Mouse (Mus musculus): ENCODE data around the gene Gucy2g.

DNA sequence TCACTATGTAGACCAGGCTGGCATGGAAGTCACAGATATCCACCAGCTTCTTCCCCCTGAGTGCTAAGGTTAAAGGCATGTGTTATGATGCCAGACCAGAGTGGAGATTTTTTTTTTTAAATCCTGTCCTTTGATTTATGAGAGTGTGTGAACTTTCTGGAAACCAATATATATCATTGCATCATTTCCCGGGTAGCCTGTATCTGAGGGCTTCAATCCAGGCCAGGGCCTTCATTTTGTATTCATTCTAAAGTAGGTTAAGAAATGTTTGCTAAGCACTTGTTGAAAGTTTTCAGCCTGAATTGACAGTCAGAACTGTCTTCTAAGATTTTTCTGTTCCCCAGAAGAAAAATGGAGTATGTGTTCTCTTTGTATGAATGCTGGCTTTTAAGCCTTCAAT is 69.5 kb downstream of the Gucy2g start:
- TF ChIP-seq ZC3H11A (IDR thresholded peaks at IDR 0.05; ENCODE audit: borderline replicate concordance, low read depth, low read length) (no peak), CHD2 (IDR thresholded peaks at IDR 0.05; ENCODE audit: low read depth, low read length) (no peak), ZNF384 (IDR thresholded peaks at IDR 0.05; ENCODE audit: low read depth, low read length) (no peak)
